Mouse (Mus musculus): Measurements from ENCODE around the gene Mbnl3.

Gene Mbnl3

DNA sequence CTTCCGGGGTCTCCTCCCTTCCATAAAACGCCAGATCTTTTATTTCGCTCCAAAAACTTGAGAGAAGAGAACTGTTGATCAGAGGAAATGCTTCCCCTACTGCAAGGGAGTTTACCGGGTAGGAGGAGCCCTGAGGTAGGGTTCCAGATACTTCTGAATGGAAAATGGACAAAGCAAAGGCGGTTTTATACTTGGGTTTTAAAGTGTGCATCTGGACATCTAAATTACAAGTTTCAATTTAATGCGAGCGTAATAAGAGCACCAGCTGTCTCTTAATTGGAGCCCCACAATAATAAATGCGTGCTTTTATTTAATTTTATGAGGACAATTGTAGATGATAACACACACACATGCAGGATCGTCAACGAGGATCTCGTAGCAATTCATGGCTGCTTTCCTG, at the start of gene Mbnl3:
Gene Mbnl3, minus strand, starts transcription at position 101 of the 400 bp plus-strand sequence.
- no peak for DNase-seq (ENCODE audit: low read depth, low spot score)

DNA sequence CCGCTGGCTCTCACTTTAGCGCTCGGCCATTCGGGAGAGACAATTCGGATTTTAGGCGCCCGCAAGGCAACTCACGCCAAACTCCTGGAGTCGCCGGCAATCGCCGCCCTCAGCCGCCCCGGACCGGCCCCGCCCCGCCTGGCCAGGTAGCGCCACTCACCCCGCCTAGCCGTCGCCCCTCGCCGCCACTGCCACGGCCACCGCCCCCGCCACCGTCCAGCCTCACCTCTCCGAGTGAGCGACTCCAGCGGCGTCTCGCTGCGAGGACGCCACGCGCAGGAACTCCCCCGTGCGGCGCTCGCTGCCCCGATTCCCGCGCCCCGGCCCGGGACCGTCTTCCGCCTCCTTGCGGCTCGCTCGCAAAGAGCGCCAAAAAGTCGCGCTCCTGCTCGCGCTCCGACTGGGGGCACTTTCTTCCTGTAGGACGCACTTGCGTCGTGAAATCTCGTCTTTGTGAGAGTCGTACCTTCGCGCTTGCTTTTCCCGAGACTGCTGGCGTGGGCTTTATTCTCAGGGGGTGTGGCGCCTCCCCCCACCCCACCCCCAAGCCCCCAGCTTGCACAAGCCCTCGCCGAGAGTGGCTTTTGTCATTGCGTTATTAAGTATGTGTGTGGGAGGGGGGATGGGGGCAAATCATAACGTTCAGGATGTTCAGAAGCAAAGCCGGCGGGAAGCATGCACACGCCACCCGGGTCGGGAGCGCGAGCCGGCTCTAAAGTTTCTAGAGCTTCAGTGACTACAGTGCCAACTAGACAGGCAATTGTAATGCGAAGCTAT, 596 bp downstream of the Mbnl3 start:
- peak; percentile 33 for DNase-seq (ENCODE audit: low read depth, low spot score)

DNA sequence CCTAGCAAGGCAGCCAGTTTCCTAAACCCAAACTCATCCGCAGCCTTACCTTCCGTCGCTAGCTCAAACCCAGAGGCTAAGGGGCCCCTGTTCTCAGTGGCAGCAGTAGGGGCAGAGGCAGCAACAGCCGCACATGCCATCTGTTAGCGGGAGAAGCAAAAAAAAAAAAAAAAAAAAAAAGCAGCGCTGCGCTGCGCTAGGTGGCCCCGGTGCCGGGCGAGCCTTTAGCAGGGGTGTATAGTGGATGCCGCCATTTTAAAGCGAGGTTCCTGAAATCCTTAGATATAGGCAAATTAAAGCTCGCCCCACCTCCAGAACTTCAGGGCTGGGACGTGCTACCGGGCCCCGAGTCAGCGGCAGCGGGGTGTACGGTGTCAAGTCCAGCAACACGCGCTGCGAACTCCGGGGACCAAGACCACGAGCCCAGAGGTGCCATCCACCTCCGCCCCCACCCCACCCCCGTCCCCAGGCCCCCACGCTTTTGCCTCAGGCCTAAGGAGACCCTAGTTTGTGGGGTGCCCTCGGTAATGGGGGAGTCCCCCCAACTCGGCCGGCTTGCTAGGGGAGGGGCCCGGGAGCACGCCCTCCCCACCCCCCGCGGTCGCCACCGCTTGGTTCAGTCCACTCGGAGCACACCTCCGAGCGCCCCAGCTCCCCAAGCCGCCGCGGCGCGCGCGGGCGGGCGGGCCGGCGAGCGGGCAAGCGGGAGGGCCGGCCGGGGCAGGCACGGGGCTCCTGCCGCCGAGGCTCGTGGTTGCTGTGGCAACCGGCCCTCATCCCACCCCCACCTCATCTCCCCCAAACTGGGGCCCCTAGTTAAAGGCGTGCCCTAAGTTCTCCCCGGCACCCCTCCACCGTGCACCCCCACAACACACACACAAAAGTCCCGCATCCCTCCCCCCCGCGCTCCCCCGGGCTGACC, 1.4 kb downstream of the Mbnl3 start:
- peak; percentile 57 for DNase-seq (ENCODE audit: low read depth, low spot score)

DNA sequence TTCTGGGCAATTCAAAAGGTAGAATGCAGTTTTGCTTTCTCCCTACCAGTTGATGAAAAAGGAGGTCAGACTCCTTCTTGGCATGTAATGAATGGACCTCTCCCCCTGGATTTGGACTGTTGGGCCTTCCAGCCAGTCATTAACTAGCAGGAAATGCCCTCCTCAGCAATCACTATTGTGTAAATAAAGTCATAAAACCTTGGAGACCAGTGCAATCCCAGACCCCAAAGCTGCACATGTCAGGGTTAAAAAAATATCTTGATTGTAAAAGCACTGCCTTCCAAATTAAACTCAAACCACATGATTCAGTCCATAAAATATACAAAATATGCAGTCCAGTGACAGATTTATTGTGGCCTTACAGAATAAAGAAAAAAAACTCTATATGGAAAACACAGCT, 9.3 kb downstream of the Mbnl3 start:
- no peak for DNase-seq (ENCODE audit: low read depth, low spot score)

DNA sequence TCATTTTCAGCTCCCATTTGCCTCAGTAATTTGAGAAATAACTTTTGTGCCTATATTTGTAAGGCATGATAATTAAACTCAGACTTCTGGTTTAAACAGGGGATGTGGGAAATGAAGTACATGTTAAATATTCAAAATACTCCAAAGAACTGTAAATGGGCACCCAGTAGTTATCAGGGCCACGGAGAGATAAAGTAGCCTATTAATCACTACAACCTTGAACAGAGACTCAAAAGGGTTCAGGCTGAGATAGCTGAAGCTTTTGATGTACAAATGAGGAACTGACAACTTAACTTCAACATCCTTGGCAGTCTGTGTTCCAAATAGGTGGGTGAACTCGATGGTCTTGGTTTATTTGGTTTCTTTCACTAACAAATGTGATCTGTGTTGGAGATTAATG, 34.4 kb downstream of the Mbnl3 start:
- no peak for DNase-seq (ENCODE audit: low read depth, low spot score)

DNA sequence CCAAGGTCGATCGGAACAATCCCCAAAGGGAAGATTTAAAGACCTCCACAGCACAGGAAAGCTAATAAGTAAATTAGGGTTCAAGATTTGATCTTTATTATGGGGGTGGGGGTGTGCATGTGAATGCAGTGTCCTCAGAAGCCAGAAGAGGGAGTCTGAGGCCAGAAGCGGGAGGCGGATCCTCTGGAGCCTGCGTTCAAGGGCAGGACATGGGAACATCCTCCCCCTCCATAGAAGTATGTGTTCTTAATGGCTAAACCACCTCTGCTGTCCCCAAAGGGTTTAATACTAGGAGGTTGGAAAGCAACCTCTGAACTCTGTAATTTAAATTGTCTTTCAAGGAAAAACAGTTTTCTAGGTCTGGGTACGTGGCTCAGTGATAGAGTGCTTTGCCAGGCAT, 34.9 kb downstream of the Mbnl3 start:
- no peak for DNase-seq (ENCODE audit: low read depth, low spot score)

DNA sequence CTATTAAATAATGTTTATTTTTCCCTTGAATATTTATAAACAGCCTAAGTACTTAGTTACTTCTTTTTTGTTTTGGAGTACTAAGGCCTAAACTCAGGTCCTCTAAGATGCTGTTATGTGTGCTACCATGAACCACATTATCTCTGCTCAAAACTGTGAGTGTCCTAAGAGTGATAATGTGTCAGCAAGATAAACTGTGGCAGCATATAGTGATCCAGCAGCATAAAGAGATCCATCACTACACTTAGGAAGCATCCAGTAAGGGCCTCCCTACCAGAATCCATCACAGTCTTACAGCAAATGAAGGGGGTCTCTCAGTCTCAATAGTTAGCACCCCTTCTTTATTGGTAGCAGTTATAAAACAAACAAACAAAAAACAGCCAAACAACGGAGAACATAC, 35.9 kb downstream of the Mbnl3 start:
- no peak for DNase-seq (ENCODE audit: low read depth, low spot score)

DNA sequence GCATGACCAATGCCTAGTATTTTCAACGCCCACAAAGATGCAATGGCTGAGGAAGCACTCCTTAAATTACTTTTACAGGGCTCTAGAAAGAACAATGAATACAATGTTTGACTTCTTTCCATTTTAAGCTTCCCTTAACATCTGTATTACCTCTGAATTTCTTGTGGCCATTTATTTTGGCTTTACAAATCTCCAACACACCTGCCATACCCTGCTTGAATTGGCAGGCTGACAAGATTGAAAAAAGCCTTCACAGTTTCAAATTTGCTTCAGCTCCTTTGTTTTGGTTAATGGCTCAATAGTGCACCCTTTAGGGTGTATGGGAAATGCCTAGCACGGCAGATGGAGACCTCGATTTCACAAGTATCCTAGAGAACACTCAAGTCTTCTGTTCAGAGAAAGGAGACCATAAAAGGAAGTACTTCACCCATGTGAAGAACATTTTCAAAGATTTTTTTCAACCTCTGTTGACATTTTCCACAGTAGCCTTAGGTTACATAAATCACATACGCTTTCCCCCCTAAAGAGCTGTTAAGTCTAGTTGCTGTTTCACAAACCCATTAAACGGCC, 36.8 kb downstream of the Mbnl3 start:
- no peak for DNase-seq (ENCODE audit: low read depth, low spot score)

DNA sequence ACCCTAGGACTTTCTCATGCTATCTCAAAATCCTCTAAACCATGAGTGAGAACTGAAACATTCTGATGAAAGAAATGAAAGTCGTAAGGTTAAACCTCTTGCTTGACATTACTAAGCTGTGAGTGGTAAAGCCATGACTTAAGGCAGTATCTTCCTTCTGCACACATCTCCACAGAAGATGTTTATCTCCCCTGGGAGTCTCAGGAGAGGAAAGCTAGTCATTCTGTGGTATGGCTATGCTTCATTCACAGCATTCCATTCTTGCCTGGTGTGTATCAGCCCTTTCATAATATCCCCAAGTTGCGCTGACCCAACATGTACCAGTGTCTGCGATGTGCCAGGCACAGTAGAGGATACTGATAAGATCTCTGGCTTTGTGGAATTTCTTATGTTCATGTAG, 38.4 kb downstream of the Mbnl3 start:
- DNase-seq (ENCODE audit: low read depth, low spot score) = no peak

DNA sequence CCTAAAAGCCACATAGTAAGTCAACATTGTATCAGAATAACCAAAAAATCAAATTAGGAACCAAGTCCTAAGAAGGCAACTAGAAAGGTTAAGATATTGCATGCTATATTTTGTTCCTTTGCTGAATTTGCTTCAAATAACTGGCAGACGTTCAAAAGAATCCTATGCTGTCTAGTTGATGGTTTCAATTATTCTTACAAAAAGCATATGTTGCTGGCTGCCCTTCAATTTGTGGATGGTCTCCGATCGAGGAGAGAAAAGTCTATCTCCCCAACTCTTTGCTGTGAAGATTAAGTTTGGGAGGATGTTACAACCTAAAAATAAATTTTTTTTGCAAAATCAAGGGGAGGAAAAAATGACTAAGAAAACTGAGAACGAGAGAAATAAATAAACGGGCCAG, 41.6 kb downstream of the Mbnl3 start:
- DNase-seq (ENCODE audit: low read depth, low spot score) = no peak

DNA sequence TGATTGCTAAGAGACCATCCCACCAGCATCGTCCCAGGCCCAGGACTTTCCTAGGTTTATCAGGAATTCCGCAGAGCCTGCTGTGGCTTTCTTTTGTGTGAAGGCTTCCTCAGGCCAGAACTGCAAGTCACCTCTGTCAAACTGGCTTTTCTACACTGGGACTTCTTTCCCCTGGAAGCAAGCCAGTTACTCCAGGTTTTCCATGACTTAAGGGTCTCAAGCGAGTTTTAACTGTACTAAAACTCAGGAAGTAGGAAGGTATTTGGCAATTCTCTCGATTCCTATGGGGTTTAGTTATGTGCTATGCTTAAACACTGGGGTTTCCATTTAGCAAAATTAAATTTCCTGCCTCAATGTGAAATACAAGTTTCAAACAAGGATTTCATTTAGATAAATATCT, 57.9 kb downstream of the Mbnl3 start:
- no peak for DNase-seq (ENCODE audit: low read depth, low spot score)

DNA sequence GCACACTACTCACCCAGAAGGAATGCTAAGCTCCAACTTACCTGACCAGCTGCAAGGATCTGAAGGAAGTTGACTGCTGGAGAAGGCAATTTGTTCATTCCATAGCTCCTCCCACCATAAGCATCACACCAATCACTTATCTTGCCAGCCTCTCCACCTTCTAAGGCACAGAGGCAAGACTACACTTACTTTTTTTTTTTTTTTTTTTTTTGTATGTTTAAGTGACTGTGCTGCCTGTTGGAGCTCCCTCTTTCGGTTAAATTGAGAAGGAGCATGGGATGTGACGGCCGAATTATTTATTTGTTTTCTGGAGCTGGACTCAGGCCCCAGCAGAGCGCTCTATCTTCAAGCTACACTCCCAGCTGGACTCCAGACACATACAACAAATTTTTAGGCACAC, 60.0 kb downstream of the Mbnl3 start:
- no peak for DNase-seq (ENCODE audit: low read depth, low spot score)

DNA sequence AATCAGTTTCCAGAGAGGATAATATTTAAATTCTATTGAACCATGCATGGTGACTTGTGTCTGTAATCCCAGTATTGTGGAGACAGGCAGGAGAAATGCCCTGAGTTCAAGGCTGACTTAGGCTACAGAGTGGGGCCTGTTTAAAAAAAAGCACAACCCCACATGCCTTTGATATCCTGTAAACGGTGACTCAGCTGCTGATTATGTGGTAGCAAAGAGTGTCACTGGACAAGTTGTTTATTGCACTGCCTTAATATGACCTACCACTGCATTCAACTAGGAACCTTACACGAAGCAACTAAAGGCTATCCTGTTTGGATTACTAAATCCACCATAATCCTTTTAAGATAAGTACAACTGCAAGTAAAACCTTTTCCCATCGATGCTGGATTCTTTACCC, 66.3 kb downstream of the Mbnl3 start:
- DNase-seq (ENCODE audit: low read depth, low spot score) = no peak

DNA sequence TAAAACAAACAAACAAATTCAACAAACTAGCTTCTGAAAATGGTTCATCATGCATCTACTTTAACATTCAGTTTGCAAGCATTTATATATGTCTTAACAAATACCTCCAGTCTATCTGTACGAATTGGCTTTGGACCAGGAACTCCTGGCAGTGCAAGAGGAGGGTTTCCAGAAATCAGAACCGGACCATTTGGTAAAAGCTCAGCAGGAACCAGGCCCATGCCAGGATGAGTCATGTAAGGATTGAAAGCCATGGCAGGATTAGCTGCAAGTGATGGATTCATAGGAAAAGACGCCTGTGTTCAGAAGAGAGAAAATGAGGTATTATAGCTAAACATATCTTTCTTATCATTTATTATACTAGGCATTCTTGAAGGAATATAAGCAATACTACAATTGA, 75.0 kb downstream of the Mbnl3 start:
- no peak for DNase-seq (ENCODE audit: low read depth, low spot score)

DNA sequence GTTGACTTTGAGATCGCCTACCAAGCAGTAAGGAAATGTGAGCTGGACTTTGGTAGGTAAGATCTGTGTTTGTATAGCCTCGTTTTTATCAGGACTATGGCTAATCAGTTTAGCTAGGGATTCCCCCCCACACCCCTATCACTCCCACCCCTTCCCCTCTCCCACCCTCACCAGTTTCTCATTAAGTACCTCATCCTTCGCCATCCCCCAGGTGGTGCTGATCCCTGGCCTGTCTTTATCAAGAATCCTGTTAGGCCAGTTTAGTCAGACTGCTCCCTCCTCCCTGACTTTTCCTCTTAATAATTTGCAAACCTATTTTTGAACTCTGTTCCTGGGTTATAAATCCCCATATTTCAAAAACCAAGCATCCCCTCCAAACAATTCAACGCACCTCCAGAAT, 103.6 kb downstream of the Mbnl3 start:
- no peak for DNase-seq (ENCODE audit: low read depth, low spot score)

DNA sequence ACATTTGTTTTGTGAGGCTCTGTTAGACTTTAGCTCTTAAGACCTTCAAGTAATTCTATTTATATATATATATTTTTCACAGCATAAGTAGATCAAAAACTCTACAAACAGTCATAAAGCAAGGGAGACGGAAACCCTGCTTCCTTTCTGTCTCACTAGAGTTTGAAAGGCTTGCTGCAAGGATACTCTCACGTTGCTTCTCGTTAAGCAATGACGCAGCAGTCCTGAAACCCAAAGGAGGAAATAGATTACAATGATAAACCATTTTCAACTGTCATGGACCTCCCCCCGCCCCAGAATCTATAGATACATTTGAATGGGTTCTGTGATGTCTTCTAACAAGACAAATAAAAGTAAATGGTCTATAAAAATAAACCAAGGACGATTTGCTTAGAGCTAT, 121.4 kb downstream of the Mbnl3 start:
- no peak for DNase-seq (ENCODE audit: low read depth, low spot score)

DNA sequence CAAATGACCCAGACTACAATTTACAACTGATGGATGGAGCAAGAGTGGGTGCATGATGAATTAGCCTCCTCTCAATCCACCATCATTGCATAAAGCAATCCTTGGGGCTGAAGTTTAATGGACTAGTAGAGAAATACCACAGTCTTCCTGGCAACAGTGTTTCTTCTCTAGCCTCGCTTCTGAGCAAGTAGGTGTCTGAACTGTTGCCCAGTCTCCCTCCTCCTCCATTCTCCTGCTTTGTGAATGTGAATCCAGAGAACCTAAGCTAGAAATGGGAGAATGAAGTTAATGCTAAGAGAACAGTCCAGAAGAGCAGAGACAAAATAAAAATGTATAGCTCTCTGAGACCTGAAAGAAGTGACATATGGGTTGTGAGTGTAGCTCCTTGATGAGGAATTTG, 122.1 kb downstream of the Mbnl3 start:
- no peak for DNase-seq (ENCODE audit: low read depth, low spot score)

DNA sequence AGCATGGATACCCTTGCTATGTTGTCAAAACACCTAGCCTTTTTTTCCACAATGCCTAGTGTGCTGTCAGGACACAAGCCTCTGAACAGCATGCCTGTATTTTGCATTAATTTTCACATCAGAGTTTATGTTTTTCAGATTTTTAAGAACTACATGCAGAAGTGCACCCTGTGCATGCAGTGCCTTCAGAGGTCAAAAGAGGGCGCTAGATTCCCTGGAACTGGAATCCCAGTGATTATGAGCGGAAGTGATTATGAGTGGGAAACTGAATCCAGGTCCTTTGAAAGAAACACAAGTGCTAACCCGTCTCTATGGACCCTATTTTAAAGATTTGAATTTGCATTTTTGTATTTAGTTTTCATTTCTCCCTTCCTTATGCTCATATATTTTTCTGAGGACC, 129.6 kb downstream of the Mbnl3 start:
- DNase-seq (ENCODE audit: low read depth, low spot score) = no peak

Data from c-Kit-negative CD71-positive TER-119-positive erythroid progenitor cells, embryonic 14.5 days (primary cell).